Mouse (Mus musculus) midbrain, embryonic 14.5 days (tissue): Measurements from ENCODE around the gene Plcb1. TPM values are rescaled to one million over a fixed set of nuclear protein-coding genes. Genes with fewer than 3 reads are reported as not detected.

Source experiments
- ATAC-seq: fragments of 200-750 bp; cut with Nextera tagmentation; 2 replicates; pipeline ENCODE4 v1.8.0; 2017; ENCODE audit warnings: moderate number of reproducible peaks, moderate library complexity; ENCODE audit not compliant: low FRiP score, low TSS enrichment
- DNase-seq: peaks from one replicate; pipeline ENCODE4 v3.0.0-alpha.2; 2015
- H3K27ac ChIP-seq: fragments of 300-500 bp; sonication (generic); replicated peaks from 2 replicates; pipeline ENCODE4 v1.5.1; 2014; ENCODE audit warnings: mild to moderate bottlenecking, low read depth, low read length, moderate library complexity
- H3K27me3 ChIP-seq: fragments of 300-500 bp; sonication (generic); 2 replicates; pipeline ENCODE4 v1.6.1; 2014; ENCODE audit warnings: low read length, control low read depth, mixed read lengths; ENCODE audit not compliant: control insufficient read depth, insufficient read depth
- H3K36me3 ChIP-seq: fragments of 300-500 bp; sonication (generic); 2 replicates; pipeline ENCODE4 v1.6.1; 2014; ENCODE audit warnings: low read length, control low read depth; ENCODE audit not compliant: control insufficient read depth, insufficient read depth
- H3K4me1 ChIP-seq: fragments of 300-500 bp; sonication (generic); 2 replicates; pipeline ENCODE4 v1.6.1; 2014; ENCODE audit warnings: mild to moderate bottlenecking, antibody characterized with exemption, low read length, control low read depth; ENCODE audit not compliant: control insufficient read depth, insufficient read depth
- H3K4me2 ChIP-seq: fragments of 300-500 bp; sonication (generic); 2 replicates; pipeline ENCODE4 v1.6.1; 2014; ENCODE audit warnings: mild to moderate bottlenecking, low read length, moderate library complexity
- H3K4me3 ChIP-seq: fragments of 300-500 bp; sonication (generic); replicated peaks from 2 replicates; pipeline ENCODE4 v1.5.1; 2014; ENCODE audit warnings: low read depth, low read length
- H3K9ac ChIP-seq: fragments of 300-500 bp; sonication (generic); replicated peaks from 2 replicates; pipeline ENCODE4 v1.6.1; 2014; ENCODE audit warnings: mild to moderate bottlenecking, low read length, moderate library complexity
- H3K9me3 ChIP-seq: fragments of 300-500 bp; sonication (generic); 2 replicates; pipeline ENCODE4 v1.6.1; 2016; ENCODE audit warnings: low read length, control low read depth, mixed read lengths; ENCODE audit not compliant: control insufficient read depth
- WGBS: fragments of 180-500 bp; shearing (Covaris S2); extraction: QIAGEN DNeasy Blood & Tissue Kit; methylation state at CpG from one replicate; pipeline ENCODE4 v1.1.7; 2014; 5-methylcytosine and 5-hydroxymethylcytosine counted together
- polyA plus RNA-seq: library from polyadenylated mRNA; unstranded; fragments of >200 nt; fragmentation: Nextera tagmentation; extraction: Ambion mirVana; gene quantifications from 2 replicates; pipeline ENCODE4 v1.2.1, GENCODE M21; 2014

The Plcb1 gene
- polyA plus RNA-seq, 1 experiment from 2014 or later: 30.7 TPM

- no peak for ATAC-seq
- no peaks in the 10 kb centered on the region for H3K36me3 ChIP-seq
Measured at GRCm38 (mm10) chr2:134914091-134914550, 128.3 kb downstream of the Plcb1 start.

GRCm38 (mm10) chr2:134915035-134915434, 129.2 kb downstream of the Plcb1 start:
- H3K9ac ChIP-seq: no peak overlapping the region
- H3K4me2 ChIP-seq: no peak overlapping the region
- WGBS: 66% methylated on average over 3 of the region's 3 CpGs
- DNase-seq (no peak), ATAC-seq (no peak)
- H3K27ac ChIP-seq: no peak overlapping the region
- H3K27me3 ChIP-seq: no peaks in the 10 kb centered on the region
- no peaks in the 10 kb centered on the region for H3K9me3 ChIP-seq
- H3K4me3 ChIP-seq: no peak overlapping the region
- H3K4me1 ChIP-seq: peaks cover 5% of the 10 kb centered on the region; the same call in 1 of the 2 replicates
- no peaks in the 10 kb centered on the region for H3K36me3 ChIP-seq

More at GRCm38 (mm10) chr2:134914091-134914550, 128.3 kb downstream of the Plcb1 start:
- WGBS: 95% methylated on average over 2 of the region's 2 CpGs
- Histone ChIP-seq H3K4me1 (peaks cover 5% of the 10 kb centered on the region; the same call in 1 of the 2 replicates), H3K4me3 (no peak overlapping the region), H3K4me2 (no peak overlapping the region), H3K9ac (no peak overlapping the region), H3K9me3 (no peaks in the 10 kb centered on the region), H3K27ac (no peak overlapping the region), H3K27me3 (no peaks in the 10 kb centered on the region)
- no peak for DNase-seq

DNA sequence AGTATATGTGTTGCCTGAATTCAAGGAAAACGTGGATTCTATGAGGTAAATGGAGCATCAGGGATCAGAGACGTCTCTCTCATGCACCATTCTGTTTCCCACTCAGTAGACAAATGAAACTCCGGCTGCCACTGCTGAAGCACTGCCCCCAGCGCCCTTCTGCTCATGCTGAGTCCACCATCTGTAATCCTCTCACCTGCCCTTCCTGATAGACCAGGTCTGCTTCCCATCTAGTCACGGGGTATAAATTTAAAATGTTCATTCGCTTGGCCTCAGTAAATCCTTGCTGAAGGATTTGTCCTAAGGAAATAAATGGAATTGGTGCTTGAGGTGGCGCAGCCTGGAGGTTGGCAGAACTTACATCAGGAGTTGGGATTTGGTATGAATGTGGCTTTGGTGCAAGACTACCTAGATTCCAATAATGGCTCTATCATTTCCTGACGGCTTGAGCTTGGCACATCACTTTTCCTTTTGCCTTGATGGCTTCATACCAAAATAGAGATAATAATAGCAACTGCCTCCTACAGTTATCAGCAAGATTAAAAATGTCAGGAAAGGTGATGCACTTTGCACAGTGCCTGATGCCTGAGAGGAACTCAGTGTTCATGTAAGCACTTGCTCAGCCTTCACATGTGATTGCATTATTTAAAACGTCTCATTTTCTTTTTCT, 134.9 kb downstream of the Plcb1 start:
- Histone ChIP-seq H3K9ac (no peak overlapping the region), H3K27me3 (no peaks in the 10 kb centered on the region), H3K4me3 (no peak overlapping the region), H3K27ac (no peak overlapping the region), H3K9me3 (no peaks in the 10 kb centered on the region), H3K36me3 (no peaks in the 10 kb centered on the region), H3K4me1 (no peaks in the 10 kb centered on the region), H3K4me2 (no peak overlapping the region)
- DNase-seq (no peak), ATAC-seq (no peak)
- WGBS: 86% methylated on average over 9 of the region's 9 CpGs

- no peaks in the 10 kb centered on the region for H3K27me3 ChIP-seq
- ATAC-seq (no peak), DNase-seq (no peak)
- no peaks in the 10 kb centered on the region for H3K9me3 ChIP-seq
- H3K27ac ChIP-seq: no peak overlapping the region
- 80% methylated on average over 10 of the region's 10 CpGs for WGBS
- H3K4me1 ChIP-seq: no peaks in the 10 kb centered on the region
- no peak overlapping the region for H3K4me3 ChIP-seq
- no peaks in the 10 kb centered on the region for H3K36me3 ChIP-seq
- no peak overlapping the region for H3K4me2 ChIP-seq
- no peak overlapping the region for H3K9ac ChIP-seq
Measured at GRCm38 (mm10) chr2:134922636-134923375, 136.9 kb downstream of the Plcb1 start.

- WGBS: 91% methylated on average over 4 of the region's 4 CpGs
- H3K27me3 ChIP-seq: no peaks in the 10 kb centered on the region
- no peaks in the 10 kb centered on the region for H3K36me3 ChIP-seq
- H3K27ac ChIP-seq: no peak overlapping the region
- H3K4me1 ChIP-seq: 0 out of 2 replicates have a peak, but pooled peaks cover under 1% of the 10 kb centered on the region
- H3K4me3 ChIP-seq: no peak overlapping the region
- ATAC-seq (no peak), DNase-seq (no peak)
- H3K4me2 ChIP-seq: no peak overlapping the region
- no peaks in the 10 kb centered on the region for H3K9me3 ChIP-seq
- H3K9ac ChIP-seq: no peak overlapping the region
Measured at GRCm38 (mm10) chr2:134924143-134924655, 138.3 kb downstream of the Plcb1 start.

GRCm38 (mm10) chr2:134926266-134926665, 140.4 kb downstream of the Plcb1 start:
- WGBS: 83% methylated on average over 1 of the region's 1 CpGs
- H3K4me1 ChIP-seq: peaks cover 8% of the 10 kb centered on the region; the same call in 1 of the 2 replicates
- no peaks in the 10 kb centered on the region for H3K27me3 ChIP-seq
- H3K4me3 ChIP-seq: no peak overlapping the region
- no peaks in the 10 kb centered on the region for H3K36me3 ChIP-seq
- DNase-seq (no peak), ATAC-seq (no peak)
- H3K9ac ChIP-seq: no peak overlapping the region
- no peaks in the 10 kb centered on the region for H3K9me3 ChIP-seq
- H3K4me2 ChIP-seq: no peak overlapping the region
- H3K27ac ChIP-seq: no peak overlapping the region

DNA sequence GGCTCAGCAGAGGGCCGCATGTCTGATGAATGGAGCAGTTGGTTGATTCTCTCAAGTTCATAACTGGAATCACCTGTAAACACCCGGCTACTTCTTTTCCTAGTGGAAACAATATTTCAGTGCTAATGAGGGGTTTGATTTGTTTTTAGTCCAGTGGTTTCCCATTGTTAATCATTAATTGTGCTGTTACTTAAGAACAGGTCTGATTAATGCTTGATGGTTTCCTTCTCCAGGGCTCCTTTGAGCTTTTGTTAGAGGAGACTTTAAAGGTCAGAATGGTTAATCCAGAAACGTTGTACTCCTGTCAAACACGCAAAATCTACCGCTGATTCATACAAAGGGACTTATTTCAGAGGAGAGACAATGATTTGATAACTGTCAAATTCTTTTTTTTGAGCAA, 141.2 kb downstream of the Plcb1 start:
- Histone ChIP-seq H3K4me1 (peaks cover 8% of the 10 kb centered on the region; the same call in 1 of the 2 replicates), H3K27ac (no peak overlapping the region), H3K9ac (no peak overlapping the region), H3K36me3 (no peaks in the 10 kb centered on the region), H3K9me3 (no peaks in the 10 kb centered on the region), H3K4me3 (no peak overlapping the region), H3K4me2 (no peak overlapping the region), H3K27me3 (0 out of 2 replicates have a peak, but pooled peaks cover 3% of the 10 kb centered on the region)
- WGBS: 17% methylated on average over 5 of the region's 5 CpGs
- ATAC-seq: no peak
- no peak for DNase-seq

DNA sequence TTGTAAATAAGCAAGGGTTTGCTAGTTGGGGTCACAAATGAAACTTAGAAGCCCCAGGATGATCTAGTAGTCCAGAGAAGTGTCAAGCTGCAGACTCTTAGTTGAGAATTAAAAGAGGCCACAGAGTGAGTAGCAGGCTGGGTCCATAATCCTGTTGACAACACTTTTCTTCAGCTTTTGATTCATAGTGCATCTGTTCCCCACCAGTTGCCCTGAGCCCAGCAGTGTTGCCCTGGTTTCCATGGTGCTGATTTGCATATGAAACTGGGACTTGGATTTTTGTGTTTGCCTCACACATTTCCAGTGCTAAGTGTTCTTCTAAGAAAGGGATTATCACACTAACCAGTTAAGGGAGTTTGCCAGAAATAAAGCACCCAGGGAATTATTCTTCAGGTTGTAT, 143.6 kb downstream of the Plcb1 start:
- DNase-seq: peak; percentile 69
- no peak overlapping the region for H3K4me2 ChIP-seq
- peaks cover 8% of the 10 kb centered on the region; the same call in 1 of the 2 replicates for H3K4me1 ChIP-seq
- H3K27ac ChIP-seq: no peak overlapping the region
- H3K9me3 ChIP-seq: no peaks in the 10 kb centered on the region
- ATAC-seq: peak; percentile 78; the same call in 1 of the 2 replicates
- H3K27me3 ChIP-seq: 0 out of 2 replicates have a peak, but pooled peaks cover 4% of the 10 kb centered on the region
- H3K9ac ChIP-seq: no peak overlapping the region
- no peak overlapping the region for H3K4me3 ChIP-seq
- no peaks in the 10 kb centered on the region for H3K36me3 ChIP-seq
